Mouse (Mus musculus): Measurements from ENCODE around the gene Arpp21. TPM values are rescaled to one million over a fixed set of nuclear protein-coding genes. Genes with fewer than 3 reads are reported as not detected.

Gene Arpp21
- polyA plus RNA-seq, 1 experiment from 2014 or later: 32.6 TPM

DNA sequence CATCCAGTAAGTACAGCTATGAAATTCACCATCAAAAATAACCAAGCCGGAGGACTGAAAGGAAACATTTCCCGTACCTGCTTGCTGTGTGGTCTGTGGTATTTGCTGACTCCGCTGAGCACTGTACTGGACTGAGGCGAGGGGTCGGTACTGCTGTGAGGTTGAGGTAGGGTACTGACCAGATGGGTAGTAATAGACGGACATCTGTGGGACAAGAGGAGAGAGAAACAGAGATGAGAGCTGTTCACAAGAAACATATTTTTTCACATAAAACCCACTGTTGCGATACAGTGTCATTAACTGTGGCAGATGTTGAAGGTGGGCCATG is 116.7 kb downstream of the Arpp21 start:
- Histone ChIP-seq H3K4me3 (no peak overlapping the region; the same call in 1 of the 2 replicates), H3K4me1 (peaks cover 34% of the 10 kb centered on the region), H3K27ac (peak overlapping the region; percentile 46; the same call in 1 of the 2 replicates), H3K27me3 (peaks cover 5% of the 10 kb centered on the region; the same call in 1 of the 2 replicates), H3K36me3 (ENCODE audit: poor library complexity, severe bottlenecking) (no peaks in the 10 kb centered on the region), H3K9ac (no peak overlapping the region), H3K4me2 (peak overlapping the region; percentile 58), H3K9me3 (replicated peaks) (no peaks in the 10 kb centered on the region)
- ATAC-seq: peak; percentile 12; the same call in 1 of the 2 replicates
- WGBS: 17% methylated on average over 7 of the region's 7 CpGs

- peaks cover 30% of the 10 kb centered on the region for H3K4me1 ChIP-seq
- peaks cover 5% of the 10 kb centered on the region; the same call in 1 of the 2 replicates for H3K27me3 ChIP-seq
- WGBS: 2% methylated on average over 22 of the region's 22 CpGs
- peak overlapping the region; percentile 58 for H3K4me2 ChIP-seq
- no peaks in the 10 kb centered on the region for H3K9me3 ChIP-seq (replicated peaks)
- peak overlapping the region; percentile 22 for H3K4me3 ChIP-seq
- no peaks in the 10 kb centered on the region for H3K36me3 ChIP-seq (ENCODE audit: poor library complexity, severe bottlenecking)
- H3K27ac ChIP-seq: peak overlapping the region; percentile 58
- 0 out of 2 replicates have a peak overlapping the region, but pooled peaks have one; percentile 21 for H3K9ac ChIP-seq
- ATAC-seq: peak; percentile 86
Observed at GRCm38 (mm10) chr9:112118411-112119105, 117.2 kb downstream of the Arpp21 start.

DNA sequence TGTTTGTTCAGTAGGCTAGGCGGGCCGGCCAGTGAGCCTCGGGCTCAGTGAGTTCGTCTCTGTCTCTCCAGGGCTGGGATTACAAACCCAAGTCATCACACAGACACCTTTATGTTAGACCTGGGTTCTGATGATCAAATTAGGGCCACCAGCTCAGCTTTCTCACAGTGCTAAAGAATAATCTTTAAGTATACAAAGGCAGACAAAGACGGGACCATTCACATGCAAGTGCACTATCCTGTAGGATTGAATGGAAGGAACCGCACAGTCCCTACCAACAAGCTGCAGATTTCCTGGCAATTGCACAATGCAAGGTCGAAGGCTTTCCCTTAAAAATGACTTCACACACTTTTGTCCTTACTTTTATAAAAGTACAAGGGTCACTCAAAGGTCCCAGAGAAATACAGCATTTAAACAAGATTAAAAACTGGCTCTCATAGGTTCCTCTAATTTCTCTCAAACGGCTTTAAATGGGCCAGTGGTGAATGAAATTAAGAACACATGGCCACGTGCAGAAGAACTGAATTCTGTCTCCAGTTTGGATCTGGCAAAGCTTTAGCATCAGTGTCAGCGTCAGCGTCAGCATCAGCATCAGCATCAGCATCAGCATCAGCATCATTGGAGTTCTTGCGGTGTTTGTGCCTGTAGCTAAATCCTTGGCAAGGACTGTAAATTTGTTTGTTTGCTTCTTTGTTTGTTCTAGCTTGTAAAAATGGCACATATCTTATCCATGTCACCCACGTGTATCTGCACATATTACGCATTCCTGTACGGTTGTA is 117.9 kb downstream of the Arpp21 start:
- peak overlapping the region; percentile 58 for H3K4me2 ChIP-seq
- no peaks in the 10 kb centered on the region for H3K9me3 ChIP-seq (replicated peaks)
- WGBS: 15% methylated on average over 15 of the region's 15 CpGs
- H3K27ac ChIP-seq: peak overlapping the region; percentile 58
- H3K27me3 ChIP-seq: peaks cover 5% of the 10 kb centered on the region; the same call in 1 of the 2 replicates
- peak overlapping the region; percentile 22 for H3K4me3 ChIP-seq
- ATAC-seq: no peak
- no peak overlapping the region for H3K9ac ChIP-seq
- peaks cover 25% of the 10 kb centered on the region for H3K4me1 ChIP-seq
- no peaks in the 10 kb centered on the region for H3K36me3 ChIP-seq (ENCODE audit: poor library complexity, severe bottlenecking)

GRCm38 (mm10) chr9:112111610-112112009 is 124.1 kb downstream of the Arpp21 start:
- Histone ChIP-seq H3K27me3 (no peaks in the 10 kb centered on the region), H3K9me3 (replicated peaks) (no peaks in the 10 kb centered on the region), H3K36me3 (ENCODE audit: poor library complexity, severe bottlenecking) (no peaks in the 10 kb centered on the region), H3K27ac (no peak overlapping the region), H3K4me2 (no peak overlapping the region), H3K9ac (no peak overlapping the region), H3K4me1 (no peaks in the 10 kb centered on the region), H3K4me3 (no peak overlapping the region)
- ATAC-seq: no peak
- 92% methylated on average over 5 of the region's 5 CpGs for WGBS

DNA sequence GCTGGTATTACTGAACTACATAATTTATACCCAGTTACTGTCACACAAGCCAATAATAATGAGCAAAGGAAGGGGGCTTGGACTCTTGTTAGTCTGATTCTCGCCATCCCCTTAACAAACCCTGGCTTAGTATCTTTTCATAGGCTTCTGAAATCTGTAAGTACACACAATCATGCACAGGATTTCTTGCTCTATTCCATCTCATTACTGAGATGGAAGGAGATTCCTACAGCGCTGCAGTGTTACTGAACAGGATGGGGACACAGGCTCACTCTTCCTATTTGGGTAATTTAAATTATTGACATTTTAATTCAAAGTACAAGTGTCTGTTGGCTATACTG is 132.9 kb downstream of the Arpp21 start:
- Histone ChIP-seq H3K36me3 (ENCODE audit: poor library complexity, severe bottlenecking) (no peaks in the 10 kb centered on the region), H3K4me1 (peaks cover 15% of the 10 kb centered on the region), H3K4me2 (no peak overlapping the region), H3K9me3 (replicated peaks) (no peaks in the 10 kb centered on the region), H3K4me3 (no peak overlapping the region), H3K9ac (no peak overlapping the region), H3K27me3 (no peaks in the 10 kb centered on the region), H3K27ac (peak overlapping the region; percentile 76)
- 58% methylated on average over 2 of the region's 2 CpGs for WGBS
- no peak for ATAC-seq

GRCm38 (mm10) chr9:112102155-112102851 is 133.4 kb downstream of the Arpp21 start:
- 41% methylated on average over 6 of the region's 6 CpGs for WGBS
- H3K27ac ChIP-seq: peak overlapping the region; percentile 76

DNA sequence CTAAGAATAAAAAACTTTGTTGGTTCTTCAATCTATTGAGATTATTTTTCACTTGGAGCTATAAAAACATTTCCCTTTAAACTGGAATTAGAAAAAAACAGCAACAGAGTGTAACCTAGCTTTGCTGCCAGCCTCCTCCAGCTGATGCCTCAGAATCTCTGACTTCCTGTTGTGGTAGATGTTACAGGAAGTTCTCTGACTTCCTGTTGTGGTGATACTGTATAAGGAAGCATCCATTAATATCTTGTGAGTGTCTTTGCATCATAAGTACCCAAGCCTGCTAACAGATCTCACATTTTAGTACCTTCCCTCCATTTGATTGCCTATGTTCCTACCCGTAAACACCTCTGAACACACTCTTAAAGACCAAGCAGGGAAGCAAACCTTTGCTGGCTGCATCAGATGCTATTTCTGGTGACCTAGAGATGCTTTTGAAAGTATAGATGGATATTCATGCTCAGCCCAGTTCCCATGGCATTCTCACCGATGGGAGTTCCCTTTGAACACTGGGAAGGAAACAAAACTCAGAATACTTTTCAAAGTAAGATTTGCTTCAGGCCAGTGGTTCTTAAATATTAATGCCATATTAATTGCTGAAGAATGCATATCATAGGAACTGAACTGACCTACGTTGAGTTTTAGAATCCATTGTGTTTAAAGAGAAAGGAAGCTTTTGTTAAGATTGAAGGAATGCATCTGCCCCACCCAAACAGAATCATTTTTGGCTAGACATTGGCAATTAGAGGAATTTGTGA is 134.7 kb downstream of the Arpp21 start:
- no peaks in the 10 kb centered on the region for H3K27me3 ChIP-seq
- H3K9ac ChIP-seq: no peak overlapping the region
- H3K9me3 ChIP-seq (replicated peaks): no peaks in the 10 kb centered on the region
- no peak for ATAC-seq
- H3K27ac ChIP-seq: no peak overlapping the region
- no peaks in the 10 kb centered on the region for H3K36me3 ChIP-seq (ENCODE audit: poor library complexity, severe bottlenecking)
- H3K4me3 ChIP-seq: no peak overlapping the region
- H3K4me2 ChIP-seq: no peak overlapping the region
- WGBS: 52% methylated on average over 3 of the region's 3 CpGs
- peaks cover 15% of the 10 kb centered on the region for H3K4me1 ChIP-seq

More at GRCm38 (mm10) chr9:112102155-112102851, 133.4 kb downstream of the Arpp21 start:
- Histone ChIP-seq H3K9ac (no peak overlapping the region), H3K4me3 (no peak overlapping the region), H3K9me3 (replicated peaks) (no peaks in the 10 kb centered on the region), H3K27me3 (no peaks in the 10 kb centered on the region), H3K36me3 (ENCODE audit: poor library complexity, severe bottlenecking) (no peaks in the 10 kb centered on the region), H3K4me1 (peaks cover 15% of the 10 kb centered on the region), H3K4me2 (no peak overlapping the region)
- peak; percentile 92 for ATAC-seq

GRCm38 (mm10) chr9:112098267-112098666 is 137.5 kb downstream of the Arpp21 start:
- no peaks in the 10 kb centered on the region for H3K27me3 ChIP-seq
- peaks cover 12% of the 10 kb centered on the region for H3K4me1 ChIP-seq

GRCm38 (mm10) chr9:112095708-112096107 is 140.0 kb downstream of the Arpp21 start:
- WGBS: 84% methylated on average over 5 of the region's 5 CpGs

More at GRCm38 (mm10) chr9:112098267-112098666, 137.5 kb downstream of the Arpp21 start:
- WGBS: 92% methylated on average over 6 of the region's 6 CpGs
- Histone ChIP-seq H3K4me2 (no peak overlapping the region), H3K9me3 (replicated peaks) (no peaks in the 10 kb centered on the region), H3K36me3 (ENCODE audit: poor library complexity, severe bottlenecking) (no peaks in the 10 kb centered on the region), H3K27ac (no peak overlapping the region), H3K4me3 (no peak overlapping the region), H3K9ac (no peak overlapping the region)
- no peak for ATAC-seq

GRCm38 (mm10) chr9:112095198-112095597 is 140.5 kb downstream of the Arpp21 start:
- no peak overlapping the region for H3K4me2 ChIP-seq
- no peaks in the 10 kb centered on the region for H3K4me1 ChIP-seq
- no peak overlapping the region for H3K27ac ChIP-seq
- H3K9ac ChIP-seq: no peak overlapping the region
- no peaks in the 10 kb centered on the region for H3K36me3 ChIP-seq (ENCODE audit: poor library complexity, severe bottlenecking)
- 91% methylated on average over 2 of the region's 2 CpGs for WGBS
- no peak overlapping the region for H3K4me3 ChIP-seq
- H3K27me3 ChIP-seq: no peaks in the 10 kb centered on the region
- no peak for ATAC-seq
- H3K9me3 ChIP-seq (replicated peaks): 0 out of 2 replicates have a peak, but pooled peaks cover 4% of the 10 kb centered on the region

More at GRCm38 (mm10) chr9:112095708-112096107, 140.0 kb downstream of the Arpp21 start:
- ATAC-seq: no peak
- Histone ChIP-seq H3K27ac (no peak overlapping the region), H3K4me1 (no peaks in the 10 kb centered on the region), H3K9me3 (replicated peaks) (0 out of 2 replicates have a peak, but pooled peaks cover 4% of the 10 kb centered on the region), H3K9ac (no peak overlapping the region), H3K36me3 (ENCODE audit: poor library complexity, severe bottlenecking) (no peaks in the 10 kb centered on the region), H3K4me2 (no peak overlapping the region), H3K4me3 (no peak overlapping the region), H3K27me3 (no peaks in the 10 kb centered on the region)

DNA sequence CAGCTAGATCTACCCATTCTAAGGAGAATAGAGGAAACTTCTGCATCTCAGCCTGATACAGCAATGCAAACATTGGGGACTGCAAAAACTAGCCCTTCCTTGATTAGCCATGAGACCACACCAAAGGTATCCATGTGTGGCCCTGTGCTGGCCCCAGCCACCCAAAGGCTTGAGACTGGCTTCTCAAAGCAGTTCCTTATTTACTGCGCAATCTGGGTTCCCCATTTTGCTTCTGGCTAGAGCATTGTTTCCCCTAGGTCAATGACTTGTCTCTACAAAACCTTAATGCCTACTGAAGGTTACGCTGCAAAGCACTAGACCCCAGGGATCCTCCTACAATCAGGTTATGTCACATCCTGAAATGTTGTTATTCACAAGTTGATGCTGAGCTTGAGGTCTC is 156.8 kb downstream of the Arpp21 start:
- no peak overlapping the region for H3K27ac ChIP-seq
- no peaks in the 10 kb centered on the region for H3K36me3 ChIP-seq (ENCODE audit: poor library complexity, severe bottlenecking)
- 98% methylated on average over 2 of the region's 2 CpGs for WGBS
- no peak overlapping the region for H3K9ac ChIP-seq
- no peaks in the 10 kb centered on the region for H3K27me3 ChIP-seq
- no peaks in the 10 kb centered on the region for H3K9me3 ChIP-seq (replicated peaks)
- H3K4me3 ChIP-seq: no peak overlapping the region
- ATAC-seq: no peak
- no peak overlapping the region for H3K4me2 ChIP-seq
- peaks cover 15% of the 10 kb centered on the region for H3K4me1 ChIP-seq
